Comparison of ENCODE assay signal across 8 mouse cellular contexts in the genomic region with DNA sequence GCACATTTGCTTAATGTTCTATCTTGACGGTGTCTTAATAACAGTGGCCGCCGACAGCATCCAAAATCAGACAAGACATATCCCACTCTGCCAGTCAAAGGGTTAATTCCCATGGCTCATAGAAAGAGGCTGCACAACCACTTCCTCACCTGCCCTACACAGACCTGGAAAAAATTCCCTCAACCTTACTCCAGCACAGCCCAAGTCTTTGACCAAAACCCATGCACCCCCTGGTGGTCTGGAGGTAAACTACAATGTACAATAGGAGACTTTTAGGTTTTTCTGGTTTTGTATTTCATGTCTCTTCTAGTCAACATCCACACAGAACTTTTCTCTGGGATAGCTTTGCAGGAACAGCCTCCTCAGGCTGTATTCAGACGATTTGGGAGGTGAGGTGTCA. TPM values are rescaled to one million over a fixed set of nuclear protein-coding genes. Genes with fewer than 3 reads are reported as not detected.
DNase-seq lines count a peak whose midpoint lies in the region; ATAC-seq lines count a peak whose summit lies in the region.

No protein-coding gene starts in this region.

- WGBS in hindbrain, embryonic 11.5 days: 79% methylated on average over 4 of the region's 4 CpGs
- WGBS in limb, embryonic 15.5 days: 70% methylated on average over 4 of the region's 4 CpGs
- 83% methylated on average over 4 of the region's 4 CpGs for WGBS in neural tube, embryonic 13.5 days

- H3K9me3 ChIP-seq in hindbrain, embryonic 11.5 days (ENCODE audit: control insufficient read depth, low read length): no peaks in the 10 kb centered on the region
- H3K9me3 ChIP-seq in limb, embryonic 15.5 days: no peaks in the 10 kb centered on the region
- H3K9me3 ChIP-seq in neural tube, embryonic 13.5 days: no peaks in the 10 kb centered on the region

- ATAC-seq in common myeloid progenitor, adult 5-6 weeks (replicated peaks; ENCODE audit: low read depth, poor library complexity, severe bottlenecking): peak; percentile 84
- no peak for ATAC-seq in hindbrain, embryonic 11.5 days (ENCODE audit: low FRiP score)
- ATAC-seq in limb, embryonic 15.5 days (ENCODE audit: insufficient number of reproducible peaks, low FRiP score, low TSS enrichment, low read depth): no peak
- ATAC-seq in neural tube, embryonic 13.5 days (ENCODE audit: low read depth): peak; percentile 64; the same call in 1 of the 2 replicates

- no peaks in the 10 kb centered on the region for H3K36me3 ChIP-seq in hindbrain, embryonic 11.5 days (ENCODE audit: control insufficient read depth, insufficient read depth, low read length)
- no peaks in the 10 kb centered on the region for H3K36me3 ChIP-seq in limb, embryonic 15.5 days
- H3K36me3 ChIP-seq in neural tube, embryonic 13.5 days: no peaks in the 10 kb centered on the region

- H3K4me1 ChIP-seq in hindbrain, embryonic 11.5 days (replicated peaks; ENCODE audit: control insufficient read depth, insufficient read depth, low read length): no peaks in the 10 kb centered on the region
- H3K4me1 ChIP-seq in limb, embryonic 15.5 days: peaks cover 22% of the 10 kb centered on the region
- no peaks in the 10 kb centered on the region for H3K4me1 ChIP-seq in neural tube, embryonic 13.5 days (replicated peaks)

- H3K4me2 ChIP-seq in hindbrain, embryonic 11.5 days (replicated peaks; ENCODE audit: low read depth, low read length): no peak overlapping the region
- no peak overlapping the region for H3K4me2 ChIP-seq in limb, embryonic 15.5 days
- H3K4me2 ChIP-seq in neural tube, embryonic 13.5 days: no peak overlapping the region

- no peak overlapping the region for H3K9ac ChIP-seq in hindbrain, embryonic 11.5 days (ENCODE audit: low read depth, low read length)
- no peak overlapping the region for H3K9ac ChIP-seq in limb, embryonic 15.5 days
- no peak overlapping the region for H3K9ac ChIP-seq in neural tube, embryonic 13.5 days

- no peaks in the 10 kb centered on the region for H3K27me3 ChIP-seq in hindbrain, embryonic 11.5 days (ENCODE audit: control insufficient read depth, insufficient read depth, low read length)
- H3K27me3 ChIP-seq in limb, embryonic 15.5 days: no peaks in the 10 kb centered on the region
- H3K27me3 ChIP-seq in neural tube, embryonic 13.5 days: no peaks in the 10 kb centered on the region

- DNase-seq in layer of hippocampus, postnatal 10 days (ENCODE audit: low spot score in 2 of 2): peak; percentile 58 to 67
- no peak for DNase-seq in layer of hippocampus, adult 9-11 months
- peak; percentile 77 for DNase-seq in R1 (ENCODE audit: low read depth, low spot score)
- peak; percentile 68 for DNase-seq in hindbrain, embryonic 11.5 days (ENCODE audit: low spot score)
- DNase-seq in urinary bladder, postnatal 4 days (ENCODE audit: low spot score in 2 of 2): peak; percentile 29 to 67

- H3K4me3 ChIP-seq in hindbrain, embryonic 11.5 days (ENCODE audit: low read depth, low read length): no peak overlapping the region
- H3K4me3 ChIP-seq in limb, embryonic 15.5 days: no peak overlapping the region
- no peak overlapping the region for H3K4me3 ChIP-seq in neural tube, embryonic 13.5 days

- H3K27ac ChIP-seq in hindbrain, embryonic 11.5 days (ENCODE audit: low read depth, low read length): no peak overlapping the region
- peak overlapping the region; percentile 82 for H3K27ac ChIP-seq in limb, embryonic 15.5 days
- H3K27ac ChIP-seq in neural tube, embryonic 13.5 days (replicated peaks): peak overlapping the region; percentile 54; the same call in 1 of the 2 replicates

RNA-seq across cellular contexts. Expression of a gene that starts 32.8 kb away (rescaled TPM):
- total RNA-seq in layer of hippocampus, postnatal 10 days (2021): 100 to 1,000 TPM; 278 to 285 TPM
- 77.5 and 91.0 TPM in 2 replicates for total RNA-seq in common myeloid progenitor, adult 5-6 weeks (2017)
- 142 and 165 TPM in 2 replicates for polyA plus RNA-seq in hindbrain, embryonic 11.5 days (2014; fragmentation: Nextera tagmentation; extraction: Ambion mirVana)
- polyA plus RNA-seq in limb, embryonic 15.5 days (2015; fragmentation: Nextera tagmentation; extraction: Ambion mirVana): 128 TPM in 2 replicates
- polyA plus RNA-seq in neural tube, embryonic 13.5 days (2015; fragmentation: Nextera tagmentation; extraction: Ambion mirVana): 129 and 138 TPM in 2 replicates

Comparison
In these comparisons a context has a peak if more than half of its experiments do, and no peak if none do; other contexts are left out.
1. ATAC-seq: peak in common myeloid progenitor, adult 5-6 weeks (single experiment) and neural tube, embryonic 13.5 days (single experiment); none in hindbrain, embryonic 11.5 days (single experiment) and limb, embryonic 15.5 days (single experiment).